Mouse (Mus musculus): ENCODE data around the gene Tmem51. TPM values are rescaled to one million over a fixed set of nuclear protein-coding genes. Genes with fewer than 3 reads are reported as not detected.

Gene Tmem51
- polyA plus RNA-seq, 1 experiment from 2014 or later: 5.1 TPM

GRCm38 (mm10) chr4:142048391-142048790, 35.7 kb downstream of the Tmem51 start:
- DNase-seq (ENCODE audit: low spot score) (no peak), ATAC-seq (ENCODE audit: insufficient read depth, low FRiP score, low TSS enrichment) (no peak)
- no peak overlapping the region for H3K4me2 ChIP-seq (ENCODE audit: low read depth)
- WGBS: 72% methylated on average over 8 of the region's 8 CpGs
- H3K36me3 ChIP-seq (ENCODE audit: control insufficient read depth, insufficient read depth, low read length): no peaks in the 10 kb centered on the region
- H3K4me1 ChIP-seq (ENCODE audit: control insufficient read depth, insufficient read depth, low read length): no peaks in the 10 kb centered on the region
- H3K4me3 ChIP-seq (ENCODE audit: low read depth, low read length): no peak overlapping the region
- no peaks in the 10 kb centered on the region for H3K27me3 ChIP-seq (ENCODE audit: control insufficient read depth, insufficient read depth, low read length)
- no peaks in the 10 kb centered on the region for H3K9me3 ChIP-seq (ENCODE audit: control insufficient read depth, low read length)
- H3K9ac ChIP-seq (ENCODE audit: low read length): no peak overlapping the region
- no peak overlapping the region for H3K27ac ChIP-seq (ENCODE audit: low read depth, low read length)

- no peak overlapping the region for H3K4me2 ChIP-seq (ENCODE audit: low read depth)
- no peaks in the 10 kb centered on the region for H3K27me3 ChIP-seq (ENCODE audit: control insufficient read depth, insufficient read depth, low read length)
- no peaks in the 10 kb centered on the region for H3K4me1 ChIP-seq (ENCODE audit: control insufficient read depth, insufficient read depth, low read length)
- no peaks in the 10 kb centered on the region for H3K9me3 ChIP-seq (ENCODE audit: control insufficient read depth, low read length)
- 92% methylated on average over 5 of the region's 5 CpGs for WGBS
- H3K9ac ChIP-seq (ENCODE audit: low read length): no peak overlapping the region
- no peak overlapping the region for H3K4me3 ChIP-seq (ENCODE audit: low read depth, low read length)
- no peak for ATAC-seq (ENCODE audit: insufficient read depth, low FRiP score, low TSS enrichment)
- H3K36me3 ChIP-seq (ENCODE audit: control insufficient read depth, insufficient read depth, low read length): no peaks in the 10 kb centered on the region
- no peak overlapping the region for H3K27ac ChIP-seq (ENCODE audit: low read depth, low read length)
- DNase-seq (ENCODE audit: low spot score): no peak
Observed at GRCm38 (mm10) chr4:142047005-142047404, 37.1 kb downstream of the Tmem51 start.

GRCm38 (mm10) chr4:142046496-142046895, 37.6 kb downstream of the Tmem51 start:
- no peak for ATAC-seq (ENCODE audit: insufficient read depth, low FRiP score, low TSS enrichment)
- no peak overlapping the region for H3K27ac ChIP-seq (ENCODE audit: low read depth, low read length)
- 90% methylated on average over 7 of the region's 7 CpGs for WGBS

GRCm38 (mm10) chr4:142045595-142046163, 38.4 kb downstream of the Tmem51 start:
- H3K4me1 ChIP-seq (ENCODE audit: control insufficient read depth, insufficient read depth, low read length): no peaks in the 10 kb centered on the region
- no peak overlapping the region for H3K27ac ChIP-seq (ENCODE audit: low read depth, low read length)
- H3K36me3 ChIP-seq (ENCODE audit: control insufficient read depth, insufficient read depth, low read length): no peaks in the 10 kb centered on the region
- no peaks in the 10 kb centered on the region for H3K9me3 ChIP-seq (ENCODE audit: control insufficient read depth, low read length)
- no peak overlapping the region for H3K4me3 ChIP-seq (ENCODE audit: low read depth, low read length)
- H3K9ac ChIP-seq (ENCODE audit: low read length): no peak overlapping the region
- DNase-seq (ENCODE audit: low spot score) (no peak), ATAC-seq (ENCODE audit: insufficient read depth, low FRiP score, low TSS enrichment) (no peak)
- H3K4me2 ChIP-seq (ENCODE audit: low read depth): no peak overlapping the region
- H3K27me3 ChIP-seq (ENCODE audit: control insufficient read depth, insufficient read depth, low read length): no peaks in the 10 kb centered on the region
- WGBS: 77% methylated on average over 14 of the region's 14 CpGs

More at GRCm38 (mm10) chr4:142046496-142046895, 37.6 kb downstream of the Tmem51 start:
- DNase-seq (ENCODE audit: low spot score): no peak
- H3K9ac ChIP-seq (ENCODE audit: low read length): no peak overlapping the region
- no peaks in the 10 kb centered on the region for H3K27me3 ChIP-seq (ENCODE audit: control insufficient read depth, insufficient read depth, low read length)
- no peaks in the 10 kb centered on the region for H3K9me3 ChIP-seq (ENCODE audit: control insufficient read depth, low read length)
- no peak overlapping the region for H3K4me2 ChIP-seq (ENCODE audit: low read depth)
- no peaks in the 10 kb centered on the region for H3K36me3 ChIP-seq (ENCODE audit: control insufficient read depth, insufficient read depth, low read length)
- no peaks in the 10 kb centered on the region for H3K4me1 ChIP-seq (ENCODE audit: control insufficient read depth, insufficient read depth, low read length)
- H3K4me3 ChIP-seq (ENCODE audit: low read depth, low read length): no peak overlapping the region

GRCm38 (mm10) chr4:142044452-142044851, 39.7 kb downstream of the Tmem51 start:
- DNase-seq (ENCODE audit: low spot score) (no peak), ATAC-seq (ENCODE audit: insufficient read depth, low FRiP score, low TSS enrichment) (no peak)
- no peaks in the 10 kb centered on the region for H3K36me3 ChIP-seq (ENCODE audit: control insufficient read depth, insufficient read depth, low read length)
- no peaks in the 10 kb centered on the region for H3K4me1 ChIP-seq (ENCODE audit: control insufficient read depth, insufficient read depth, low read length)
- no peak overlapping the region for H3K27ac ChIP-seq (ENCODE audit: low read depth, low read length)
- H3K4me2 ChIP-seq (ENCODE audit: low read depth): no peak overlapping the region
- WGBS: 64% methylated on average over 12 of the region's 12 CpGs
- H3K4me3 ChIP-seq (ENCODE audit: low read depth, low read length): no peak overlapping the region
- no peak overlapping the region for H3K9ac ChIP-seq (ENCODE audit: low read length)
- H3K9me3 ChIP-seq (ENCODE audit: control insufficient read depth, low read length): no peaks in the 10 kb centered on the region
- no peaks in the 10 kb centered on the region for H3K27me3 ChIP-seq (ENCODE audit: control insufficient read depth, insufficient read depth, low read length)

- Histone ChIP-seq H3K27ac (ENCODE audit: low read depth, low read length) (no peak overlapping the region), H3K4me3 (ENCODE audit: low read depth, low read length) (no peak overlapping the region), H3K4me1 (ENCODE audit: control insufficient read depth, insufficient read depth, low read length) (peaks cover 3% of the 10 kb centered on the region; the same call in 1 of the 2 replicates), H3K36me3 (ENCODE audit: control insufficient read depth, insufficient read depth, low read length) (no peaks in the 10 kb centered on the region), H3K27me3 (ENCODE audit: control insufficient read depth, insufficient read depth, low read length) (no peaks in the 10 kb centered on the region), H3K4me2 (ENCODE audit: low read depth) (no peak overlapping the region), H3K9me3 (ENCODE audit: control insufficient read depth, low read length) (no peaks in the 10 kb centered on the region), H3K9ac (ENCODE audit: low read length) (no peak overlapping the region)
- 88% methylated on average over 9 of the region's 9 CpGs for WGBS
- ATAC-seq (ENCODE audit: insufficient read depth, low FRiP score, low TSS enrichment) (no peak), DNase-seq (ENCODE audit: low spot score) (no peak)
Observed at GRCm38 (mm10) chr4:142039662-142040353, 44.3 kb downstream of the Tmem51 start.

GRCm38 (mm10) chr4:142037897-142038296, 46.2 kb downstream of the Tmem51 start:
- Histone ChIP-seq H3K27ac (ENCODE audit: low read depth, low read length) (no peak overlapping the region), H3K27me3 (ENCODE audit: control insufficient read depth, insufficient read depth, low read length) (no peaks in the 10 kb centered on the region), H3K4me2 (ENCODE audit: low read depth) (no peak overlapping the region), H3K36me3 (ENCODE audit: control insufficient read depth, insufficient read depth, low read length) (no peaks in the 10 kb centered on the region), H3K4me3 (ENCODE audit: low read depth, low read length) (no peak overlapping the region), H3K4me1 (ENCODE audit: control insufficient read depth, insufficient read depth, low read length) (peaks cover 3% of the 10 kb centered on the region; the same call in 1 of the 2 replicates), H3K9ac (ENCODE audit: low read length) (no peak overlapping the region), H3K9me3 (ENCODE audit: control insufficient read depth, low read length) (no peaks in the 10 kb centered on the region)
- no peak for DNase-seq (ENCODE audit: low spot score)
- no peak for ATAC-seq (ENCODE audit: insufficient read depth, low FRiP score, low TSS enrichment)
- 49% methylated on average over 4 of the region's 4 CpGs for WGBS

GRCm38 (mm10) chr4:142028533-142028932, 55.6 kb downstream of the Tmem51 start:
- Histone ChIP-seq H3K27me3 (ENCODE audit: control insufficient read depth, insufficient read depth, low read length) (no peaks in the 10 kb centered on the region), H3K9ac (ENCODE audit: low read length) (no peak overlapping the region), H3K4me1 (ENCODE audit: control insufficient read depth, insufficient read depth, low read length) (no peaks in the 10 kb centered on the region), H3K4me3 (ENCODE audit: low read depth, low read length) (no peak overlapping the region), H3K9me3 (ENCODE audit: control insufficient read depth, low read length) (no peaks in the 10 kb centered on the region), H3K36me3 (ENCODE audit: control insufficient read depth, insufficient read depth, low read length) (no peaks in the 10 kb centered on the region), H3K27ac (ENCODE audit: low read depth, low read length) (no peak overlapping the region), H3K4me2 (ENCODE audit: low read depth) (no peak overlapping the region)
- WGBS: 88% methylated on average over 13 of the region's 13 CpGs
- DNase-seq (ENCODE audit: low spot score): no peak
- no peak for ATAC-seq (ENCODE audit: insufficient read depth, low FRiP score, low TSS enrichment)

- Histone ChIP-seq H3K4me1 (ENCODE audit: control insufficient read depth, insufficient read depth, low read length) (no peaks in the 10 kb centered on the region), H3K27ac (ENCODE audit: low read depth, low read length) (no peak overlapping the region), H3K9ac (ENCODE audit: low read length) (no peak overlapping the region), H3K4me3 (ENCODE audit: low read depth, low read length) (no peak overlapping the region), H3K36me3 (ENCODE audit: control insufficient read depth, insufficient read depth, low read length) (no peaks in the 10 kb centered on the region), H3K4me2 (ENCODE audit: low read depth) (no peak overlapping the region), H3K9me3 (ENCODE audit: control insufficient read depth, low read length) (no peaks in the 10 kb centered on the region), H3K27me3 (ENCODE audit: control insufficient read depth, insufficient read depth, low read length) (no peaks in the 10 kb centered on the region)
- WGBS: 78% methylated on average over 2 of the region's 2 CpGs
- ATAC-seq (ENCODE audit: insufficient read depth, low FRiP score, low TSS enrichment) (no peak), DNase-seq (ENCODE audit: low spot score) (no peak)
Observed at GRCm38 (mm10) chr4:142026965-142027364, 57.1 kb downstream of the Tmem51 start.
